Mouse (Mus musculus): ENCODE results near the gene Glb1l2.

GRCm38 (mm10) chr9:26760576-26760975 lies 45.7 kb downstream of the Glb1l2 start:
- no peak for TF ChIP-seq CTCF (IDR thresholded peaks at IDR 0.05; ENCODE audit: low read depth, low read length)
- TF ChIP-seq GATA1 (IDR thresholded peaks at IDR 0.05; ENCODE audit: borderline replicate concordance, low read length): no peak
- no peak for TF ChIP-seq POLR2AphosphoS5 (IDR thresholded peaks at IDR 0.05; ENCODE audit: insufficient replicate concordance, low read depth, low read length)
- no peak for TF ChIP-seq TAL1 (conservative IDR thresholded peaks at IDR 0.05; ENCODE audit: low read depth, low read length)

All from G1E (cell line).